Mouse (Mus musculus) embryonic facial prominence, embryonic 13.5 days (tissue): ENCODE results near the gene Ces2e. TPM values are rescaled to one million over a fixed set of nuclear protein-coding genes. Genes with fewer than 3 reads are reported as not detected.

Source experiments
- ATAC-seq: fragments of 200-750 bp; cut with Nextera tagmentation; 2 replicates; pipeline ENCODE4 v1.8.0; 2017; ENCODE audit warnings: low read depth; ENCODE audit not compliant: insufficient number of reproducible peaks, insufficient read depth, low FRiP score, low TSS enrichment
- H3K27ac ChIP-seq: fragments of 300-500 bp; sonication (generic); 2 replicates; pipeline ENCODE4 v1.5.1; 2015; ENCODE audit warnings: moderate library complexity, mild to moderate bottlenecking, inconsistent platforms
- H3K27me3 ChIP-seq: fragments of 300-500 bp; sonication (generic); 2 replicates; pipeline ENCODE4 v1.6.1; 2015; ENCODE audit warnings: mild to moderate bottlenecking, inconsistent platforms
- H3K36me3 ChIP-seq: fragments of 300-500 bp; sonication (generic); 2 replicates; pipeline ENCODE4 v1.6.1; 2015; ENCODE audit warnings: mild to moderate bottlenecking, inconsistent platforms
- H3K4me1 ChIP-seq: fragments of 300-500 bp; sonication (generic); 2 replicates; pipeline ENCODE4 v1.6.1; 2015; ENCODE audit warnings: inconsistent platforms
- H3K4me2 ChIP-seq: fragments of 300-500 bp; sonication (generic); 2 replicates; pipeline ENCODE4 v1.6.1; 2015; ENCODE audit warnings: moderate library complexity, mild to moderate bottlenecking, inconsistent platforms
- H3K4me3 ChIP-seq: fragments of 300-500 bp; sonication (generic); 2 replicates; pipeline ENCODE4 v1.5.1; 2015; ENCODE audit warnings: mild to moderate bottlenecking, inconsistent platforms
- H3K9ac ChIP-seq: fragments of 300-500 bp; sonication (generic); 2 replicates; pipeline ENCODE4 v1.6.1; 2015; ENCODE audit warnings: mild to moderate bottlenecking, inconsistent platforms
- H3K9me3 ChIP-seq: fragments of 300-500 bp; sonication (generic); 2 replicates; pipeline ENCODE4 v1.6.1; 2016; ENCODE audit warnings: inconsistent platforms
- WGBS: fragments of 180-500 bp; shearing (Covaris S2); methylation state at CpG from one replicate; pipeline ENCODE4 v1.1.7; 2015; ENCODE audit warnings: mixed read lengths; 5-methylcytosine and 5-hydroxymethylcytosine counted together
- polyA plus RNA-seq: library from polyadenylated mRNA; unstranded; fragments of >200 nt; fragmentation: Nextera tagmentation; extraction: Ambion mirVana; gene quantifications from 2 replicates; pipeline ENCODE4 v1.2.1, GENCODE M21; 2015

Ces2e gene
- polyA plus RNA-seq, 1 experiment from 2014 or later: 0.13 TPM

DNA sequence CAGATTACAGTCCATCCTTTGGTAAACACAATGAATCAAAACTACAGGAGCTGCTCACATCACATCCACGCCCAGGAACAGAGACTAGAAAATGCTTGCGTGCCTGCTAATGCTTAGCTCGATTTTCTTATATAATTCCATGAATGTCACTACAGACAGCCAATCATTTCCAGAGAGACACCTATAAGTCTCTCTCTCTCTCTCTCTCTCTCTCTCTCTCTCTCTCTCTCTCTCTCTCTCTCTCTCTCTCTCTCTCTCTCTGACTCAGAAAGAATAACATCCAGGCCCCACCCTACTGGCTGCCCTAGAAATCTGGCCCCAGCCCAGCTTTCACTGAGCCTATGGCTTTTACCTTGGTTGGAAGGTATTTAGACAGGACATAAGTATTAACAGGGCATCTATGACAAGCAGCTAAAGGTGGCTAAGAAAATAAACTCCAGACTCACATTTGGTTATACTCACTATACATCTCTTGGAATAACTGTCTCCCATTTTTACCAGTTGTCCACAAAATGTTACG lies 37.4 kb downstream of the Ces2e start:
- H3K4me2 ChIP-seq: no peak overlapping the region
- WGBS: 82% methylated on average over 4 of the region's 4 CpGs
- H3K4me1 ChIP-seq: no peaks in the 10 kb centered on the region
- H3K9ac ChIP-seq: no peak overlapping the region
- no peaks in the 10 kb centered on the region for H3K36me3 ChIP-seq
- H3K27me3 ChIP-seq: no peaks in the 10 kb centered on the region
- ATAC-seq: no peak
- no peak overlapping the region for H3K4me3 ChIP-seq
- H3K27ac ChIP-seq: no peak overlapping the region
- H3K9me3 ChIP-seq: no peaks in the 10 kb centered on the region

DNA sequence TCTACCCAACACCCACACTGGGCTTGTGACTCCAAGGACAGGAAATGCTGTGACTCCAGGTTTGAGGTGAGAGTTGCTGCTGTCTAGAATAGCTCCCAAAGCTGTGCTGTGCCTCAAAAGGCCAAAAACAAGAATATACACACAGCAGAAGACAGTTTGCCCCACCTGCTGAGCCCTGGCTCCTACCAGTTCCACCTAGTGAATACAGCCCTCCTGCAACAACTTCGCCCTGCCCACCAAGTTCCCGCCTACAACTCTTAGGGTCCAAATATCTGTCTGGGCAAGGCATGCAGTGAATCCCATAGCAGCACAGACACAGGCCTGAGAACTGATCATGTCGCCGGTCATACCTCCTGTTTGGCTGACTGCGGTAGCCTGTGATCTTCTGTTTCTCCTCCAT lies 58.1 kb downstream of the Ces2e start:
- WGBS: 89% methylated on average over 5 of the region's 5 CpGs
- 0 out of 2 replicates have a peak, but pooled peaks cover 4% of the 10 kb centered on the region for H3K9me3 ChIP-seq
- H3K27ac ChIP-seq: no peak overlapping the region
- H3K4me3 ChIP-seq: no peak overlapping the region
- no peak overlapping the region for H3K9ac ChIP-seq
- no peak overlapping the region for H3K4me2 ChIP-seq
- no peaks in the 10 kb centered on the region for H3K27me3 ChIP-seq
- H3K4me1 ChIP-seq: no peaks in the 10 kb centered on the region
- no peaks in the 10 kb centered on the region for H3K36me3 ChIP-seq
- no peak for ATAC-seq

Other genes with a start within 250 kb of the Ces2e start
- gene Ces2a, start 192.3 kb upstream of the Ces2e start, polyA plus RNA-seq: 0.91 TPM in 1 of 2 replicates, not detected in the other
- gene Ces2b, start 94.7 kb upstream of the Ces2e start, polyA plus RNA-seq: 0.22 and 0.31 TPM in 2 replicates
- gene Ces2c, start 79.2 kb upstream of the Ces2e start, polyA plus RNA-seq: 0.59 TPM in 1 of 2 replicates, not detected in the other
- gene Ces2f, start 21.1 kb downstream of the Ces2e start, polyA plus RNA-seq: not detected in 2 replicates
- 0.37 and 1.1 TPM in 2 replicates for gene Ces2g, start 35.5 kb downstream of the Ces2e start, polyA plus RNA-seq
- gene Ces2h, start 74.6 kb downstream of the Ces2e start, polyA plus RNA-seq: not detected in 2 replicates
- not detected in 2 replicates for gene Ces3a, start 122.3 kb downstream of the Ces2e start, polyA plus RNA-seq
- not detected in 2 replicates for gene Ces3b, start 157.5 kb downstream of the Ces2e start, polyA plus RNA-seq
- 0.18 TPM in 1 of 2 replicates, not detected in the other for gene Ces4a, start 205.5 kb downstream of the Ces2e start, polyA plus RNA-seq
- gene Cbfb, start 244.4 kb downstream of the Ces2e start, polyA plus RNA-seq: 102 and 118 TPM in 2 replicates